Mouse (Mus musculus) left cerebral cortex, postnatal 25 days (tissue): ENCODE results near the gene Thap8. TPM values are rescaled to one million over a fixed set of nuclear protein-coding genes. Genes with fewer than 3 reads are reported as not detected.

Source experiments
- DNase-seq, 2 experiments: peaks; one replicate each; pipeline ENCODE4 v3.0.0; 2022; ENCODE audit warnings: low spot score in 2 of 2, mixed read lengths in 1 of 2
- intact Hi-C: fragments of 180-260 bp; cut with DNase I; formaldehyde crosslinking; loops from one replicate; pipeline ENCODE4 v1.15.1; 2025
- total RNA-seq, 2 experiments: library from RNA; stranded (reverse); gene quantifications; 2 replicates each; pipeline ENCODE4 v1.2.3; 2021

The Thap8 gene
- total RNA-seq, 2 experiments from 2014 or later: 0.34 TPM; not detected in 1

DNA sequence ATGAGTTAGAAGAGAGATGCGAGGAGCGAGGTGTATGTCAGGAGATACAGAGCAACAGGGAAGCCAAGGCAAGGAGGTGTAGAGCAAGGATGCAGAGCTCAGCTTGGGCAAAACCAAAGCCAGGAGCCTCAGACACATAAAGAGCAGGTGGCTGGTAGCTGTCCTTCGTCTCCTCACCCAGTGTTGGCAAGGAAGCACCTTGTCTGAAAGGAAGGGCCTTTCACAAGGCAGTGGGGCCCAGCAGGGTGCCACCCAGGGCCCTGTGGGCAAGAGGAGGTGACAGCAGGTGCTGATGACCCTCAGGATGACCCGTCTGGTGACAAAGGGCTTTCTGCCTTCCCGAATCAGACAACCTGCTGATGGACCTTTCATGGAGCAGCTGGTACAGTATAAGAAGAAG lies 54.7 kb downstream of the Thap8 start:
- DNase-seq: no peak
- intact Hi-C loops: no loop called here

DNA sequence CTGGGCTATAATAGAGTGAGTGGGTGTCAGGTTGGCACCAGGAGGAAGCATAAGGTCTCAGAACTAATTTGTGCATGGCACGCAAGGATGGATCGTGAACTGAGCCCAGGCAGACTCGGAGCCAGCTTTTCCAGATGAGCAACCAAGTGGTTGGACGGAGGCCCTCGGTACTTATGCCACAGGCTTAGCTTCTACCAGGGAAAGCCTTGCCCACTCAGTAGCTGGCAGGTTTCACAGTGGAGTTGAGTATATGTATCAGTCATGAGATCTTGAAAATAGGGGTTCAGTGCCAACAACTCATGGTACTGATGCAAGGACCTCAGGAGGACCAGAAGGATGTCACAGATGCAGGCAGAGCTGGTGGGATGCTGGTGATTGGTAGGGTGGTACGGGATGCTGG lies 55.8 kb downstream of the Thap8 start:
- intact Hi-C loops: loop anchor here (2.0 kb wide), 1 partner anchor 95 kb away; no protein-coding TSS in a partner anchor

DNA sequence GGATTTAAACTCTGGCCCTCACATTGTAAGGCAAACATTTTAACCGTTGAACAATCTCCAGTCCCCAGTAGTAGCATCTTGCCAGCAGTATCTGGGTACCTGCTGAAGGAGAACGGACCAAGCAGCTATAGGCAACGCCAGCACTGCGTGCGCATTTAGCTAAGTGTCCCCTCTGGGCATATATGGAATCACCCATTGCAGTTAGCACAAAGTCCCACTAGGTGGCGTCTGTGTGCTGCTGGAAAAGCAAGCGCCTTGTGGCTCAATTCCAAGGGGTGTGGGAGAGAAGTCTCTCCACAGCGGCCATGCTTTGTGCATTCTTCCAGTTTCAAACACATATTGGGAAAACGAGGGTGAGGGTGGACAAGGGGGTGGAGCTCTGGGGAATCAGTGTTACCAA lies 56.5 kb downstream of the Thap8 start:
- peak; percentile 89 to 94 for DNase-seq
- intact Hi-C loops: loop anchor here (2.0 kb wide), 1 partner anchor 94 kb away; no protein-coding TSS in a partner anchor

More for the DNA sequence above, 55.8 kb downstream of the Thap8 start:
- peak in 1 of 2 experiments; percentile 49 for DNase-seq

DNA sequence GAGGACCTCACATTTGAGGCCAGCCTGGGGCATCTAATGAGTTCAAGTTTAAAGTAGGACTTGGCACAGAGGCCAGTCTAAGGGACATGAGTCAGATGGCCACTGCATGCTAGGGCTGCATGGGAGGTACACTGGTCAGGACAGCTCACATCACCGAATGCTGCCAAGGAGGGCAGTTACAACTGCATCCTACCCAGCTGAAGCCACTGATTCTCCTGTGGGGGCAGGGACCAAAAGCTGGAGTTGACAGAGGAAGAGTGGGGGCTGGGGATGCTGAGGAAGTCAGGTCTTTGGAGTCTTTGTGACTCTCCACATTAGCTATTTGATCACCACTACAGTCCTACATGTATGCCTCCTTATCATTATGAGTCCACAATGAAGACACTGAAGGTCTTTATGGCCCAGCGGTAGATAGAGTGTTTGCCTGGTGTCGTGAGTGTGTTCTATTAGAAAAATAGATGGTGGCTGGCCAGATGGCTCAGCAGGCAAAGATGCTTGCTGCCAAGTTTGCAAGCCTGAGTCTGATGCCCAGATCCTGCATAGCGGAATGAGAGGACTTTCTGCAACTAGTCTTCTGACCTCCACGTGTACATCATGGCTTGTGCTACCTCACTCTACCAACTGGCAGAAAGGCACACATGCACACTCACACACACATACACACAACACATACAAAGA lies 59.7 kb downstream of the Thap8 start:
- intact Hi-C loops: no loop called here
- no peak for DNase-seq

Other genes starting within 250 kb of the Thap8 start
- 1 to 10 TPM; 7.2 to 8.5 TPM for gene Zfp14, start 228.7 kb upstream of the Thap8 start, total RNA-seq
- 1 to 10 TPM; 5.0 to 5.1 TPM for gene Zfp82, start 207.2 kb upstream of the Thap8 start, total RNA-seq
- not detected for gene Gm26920, start 189.7 kb upstream of the Thap8 start, total RNA-seq
- 1 to 10 TPM; 7.2 to 7.5 TPM for gene Zfp566, start 189.6 kb upstream of the Thap8 start, total RNA-seq
- gene Zfp260, start 185.3 kb upstream of the Thap8 start, total RNA-seq: 10 to 100 TPM; 64.5 to 64.6 TPM
- 10 to 100 TPM; 34.9 to 36.0 TPM for gene Zfp382, start 158.2 kb upstream of the Thap8 start, total RNA-seq
- 10 to 100 TPM; 48.5 to 49.7 TPM for gene Zfp146, start 110.3 kb upstream of the Thap8 start, total RNA-seq
- 1 to 10 TPM; 5.5 to 6.0 TPM for gene Cox7a1, start 96.0 kb upstream of the Thap8 start, total RNA-seq
- gene Capns1, start 81.3 kb upstream of the Thap8 start, total RNA-seq: 100 to 1,000 TPM; 180 to 183 TPM
- gene Polr2i, start 48.1 kb upstream of the Thap8 start, total RNA-seq: 10 to 100 TPM; 57.6 to 59.5 TPM
- gene Tbcb, start 47.8 kb upstream of the Thap8 start, total RNA-seq: 100 to 1,000 TPM; 130 to 143 TPM
- gene Ovol3, start 44.4 kb upstream of the Thap8 start, total RNA-seq: not detected
- 1 to 10 TPM in 1 of 2 experiments, under 1 TPM in 1; 0.73 to 1.5 TPM for gene Wdr62, start 325 bp downstream of the Thap8 start, total RNA-seq
- 100 to 1,000 TPM; 467 to 489 TPM for gene Clip3, start 11.6 kb downstream of the Thap8 start, total RNA-seq
- gene Alkbh6, start 28.6 kb downstream of the Thap8 start, total RNA-seq: 10 to 100 TPM; 63.6 to 64.4 TPM
- 1 to 10 TPM; 8.4 to 8.7 TPM for gene Syne4, start 34.7 kb downstream of the Thap8 start, total RNA-seq
- under 1 TPM; 0.32 to 0.55 TPM for gene E130208F15Rik, start 41.6 kb downstream of the Thap8 start, total RNA-seq
- gene Sdhaf1, start 43.8 kb downstream of the Thap8 start, total RNA-seq: 1 to 10 TPM; 7.2 to 7.8 TPM
- gene Lrfn3, start 82.7 kb downstream of the Thap8 start, total RNA-seq: 10 to 100 TPM; 34.0 to 35.2 TPM
- gene Tyrobp, start 133.7 kb downstream of the Thap8 start, total RNA-seq: 10 to 100 TPM; 28.7 to 29.8 TPM
- 1 to 10 TPM in 1 of 2 experiments, not detected in 1; 1.2 TPM for gene Hcst, start 139.8 kb downstream of the Thap8 start, total RNA-seq
- 1 to 10 TPM; 2.6 to 2.7 TPM for gene Nfkbid, start 141.6 kb downstream of the Thap8 start, total RNA-seq
- 1,000 to 10,000 TPM; 1,270 to 1,289 TPM for gene Aplp1, start 165.4 kb downstream of the Thap8 start, total RNA-seq
- gene Kirrel2, start 177.6 kb downstream of the Thap8 start, total RNA-seq: 10 to 100 TPM; 11.4 to 11.7 TPM
- 1 to 10 TPM in 1 of 2 experiments, under 1 TPM in 1; 0.78 to 1.5 TPM for gene Nphs1, start 178.2 kb downstream of the Thap8 start, total RNA-seq
- gene Prodh2, start 213.5 kb downstream of the Thap8 start, total RNA-seq: not detected